8 mouse cellular contexts compared by ENCODE assay signal in the genomic region with DNA sequence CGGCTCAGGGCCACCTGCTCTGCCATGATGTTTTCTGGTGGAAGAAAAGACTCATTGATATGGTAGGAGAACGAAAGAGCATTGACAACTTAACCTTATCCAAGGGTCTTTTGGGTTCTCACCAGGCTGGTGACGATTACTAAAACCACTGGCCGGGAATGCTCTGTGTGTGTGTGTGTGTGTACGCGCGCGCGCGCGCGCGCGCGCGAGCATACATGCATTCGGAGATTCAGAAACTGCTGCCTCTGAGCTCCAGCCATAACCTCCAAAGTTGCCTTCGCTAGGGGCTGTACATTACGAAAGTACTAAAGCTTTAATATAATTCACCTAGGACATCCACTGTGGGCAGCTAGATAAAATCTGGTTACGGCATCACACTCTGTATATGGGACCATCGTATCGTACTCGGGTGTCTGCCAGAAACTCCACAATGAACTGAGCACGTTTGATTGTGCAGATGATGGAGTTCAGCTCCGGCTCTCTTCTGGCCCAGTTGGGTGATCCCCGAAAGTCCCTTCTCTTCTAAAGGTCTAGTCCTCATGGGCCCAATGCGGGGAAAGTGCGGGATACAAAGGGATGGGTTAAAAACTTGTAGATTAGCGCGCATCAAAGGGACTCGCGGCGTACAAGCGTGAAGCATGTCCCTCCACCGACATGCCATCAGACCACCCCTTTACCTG. TPM values are rescaled to one million over a fixed set of nuclear protein-coding genes. Genes with fewer than 3 reads are reported as not detected.
DNase-seq lines count a peak whose midpoint lies in the region; ATAC-seq and TF ChIP-seq lines count a peak whose summit lies in the region.

No protein-coding gene starts in this region.

- in situ Hi-C loops in CH12.LX (cut with MboI; ENCODE audit: low pct_ligation_motif_present, low pct_unique_long_range_greater_than_20kb, low sequenced_read_pairs) = no loop called here

- no peak for DNase-seq in kidney, postnatal 36 days
- no peak for DNase-seq in CH12.LX (ENCODE audit: extremely low read depth)
- DNase-seq in embryonic facial prominence, embryonic 11.5 days (ENCODE audit: low spot score) = peak; percentile 30
- DNase-seq in adrenal gland, adult 18-20 months (ENCODE audit: low spot score in 2 of 2) = no peak
- DNase-seq in frontal cortex, adult 2 months (ENCODE audit: extremely low spot score in 1 of 2, low spot score in 1 of 2) = no peak

- peak overlapping the region; percentile 65 for H3K4me2 ChIP-seq in kidney, embryonic 15.5 days
- H3K4me2 ChIP-seq in CH12.LX (ENCODE audit: insufficient read depth, low read depth, poor library complexity, severe bottlenecking) = peak overlapping the region; percentile 56
- H3K4me2 ChIP-seq in embryonic facial prominence, embryonic 11.5 days (ENCODE audit: low read depth, low read length) = peak overlapping the region; percentile 39
- peak overlapping the region; percentile 55 for H3K4me2 ChIP-seq in intestine, embryonic 16.5 days (ENCODE audit: low read depth, low read length)
- peak overlapping the region; percentile 60 for H3K4me2 ChIP-seq in neural tube, embryonic 12.5 days (replicated peaks)

- peak overlapping the region; percentile 31; the same call in 1 of the 2 replicates for H3K9ac ChIP-seq in kidney, embryonic 15.5 days
- peak overlapping the region; percentile 56; the same call in 1 of the 2 replicates for H3K9ac ChIP-seq in CH12.LX (ENCODE audit: insufficient read depth, low read depth)
- peak overlapping the region; percentile 53 for H3K9ac ChIP-seq in embryonic facial prominence, embryonic 11.5 days (replicated peaks; ENCODE audit: low read length)
- peak overlapping the region; percentile 65 for H3K9ac ChIP-seq in intestine, embryonic 16.5 days (ENCODE audit: low read depth, low read length)
- H3K9ac ChIP-seq in neural tube, embryonic 12.5 days = peak overlapping the region; percentile 40

- H3K36me3 ChIP-seq in kidney, embryonic 15.5 days = peaks cover 8% of the 10 kb centered on the region
- H3K36me3 ChIP-seq in CH12.LX (replicated peaks in 1 of 2; ENCODE audit: control insufficient read depth in 1 of 2, insufficient read depth in 1 of 2, low read length in 1 of 2) = peaks cover 10 to 49% of the 10 kb centered on the region in 2 experiments
- no peaks in the 10 kb centered on the region for H3K36me3 ChIP-seq in embryonic facial prominence, embryonic 11.5 days (replicated peaks; ENCODE audit: control insufficient read depth, insufficient read depth, low read depth, low read length)
- H3K36me3 ChIP-seq in intestine, embryonic 16.5 days (ENCODE audit: control insufficient read depth, insufficient read depth, low read length) = no peaks in the 10 kb centered on the region
- H3K36me3 ChIP-seq in neural tube, embryonic 12.5 days = peaks cover 3% of the 10 kb centered on the region; the same call in 1 of the 2 replicates

- TF ChIP-seq POLR2A in CH12.LX (IDR thresholded peaks at IDR 0.05; ENCODE audit: low read depth, low read length) = no peak

- TF ChIP-seq EP300 in CH12.LX (IDR thresholded peaks at IDR 0.05; ENCODE audit: low read length) = no peak

- ATAC-seq in kidney, embryonic 15.5 days (replicated peaks; ENCODE audit: low FRiP score) = peak; percentile 16
- ATAC-seq in embryonic facial prominence, embryonic 11.5 days (replicated peaks; ENCODE audit: insufficient number of reproducible peaks, low FRiP score, low TSS enrichment, low read depth) = peak; percentile 21; the same call in 1 of the 2 replicates
- peak; percentile 22 for ATAC-seq in intestine, embryonic 16.5 days
- ATAC-seq in neural tube, embryonic 12.5 days (ENCODE audit: low FRiP score, low read depth) = peak; percentile 45

- peak overlapping the region; percentile 92; the same call in 1 of the 2 replicates for H3K27ac ChIP-seq in kidney, embryonic 15.5 days
- no peak overlapping the region for H3K27ac ChIP-seq in CH12.LX (ENCODE audit: insufficient read depth, low read depth)
- no peak overlapping the region for H3K27ac ChIP-seq in embryonic facial prominence, embryonic 11.5 days (replicated peaks; ENCODE audit: low read depth, low read length)
- H3K27ac ChIP-seq in intestine, embryonic 16.5 days (ENCODE audit: low read length) = peak overlapping the region; percentile 89; the same call in 1 of the 2 replicates
- H3K27ac ChIP-seq in neural tube, embryonic 12.5 days = no peak overlapping the region

- no peaks in the 10 kb centered on the region for H3K27me3 ChIP-seq in kidney, embryonic 15.5 days
- no peaks in the 10 kb centered on the region for H3K27me3 ChIP-seq in CH12.LX (replicated peaks)
- no peaks in the 10 kb centered on the region for H3K27me3 ChIP-seq in embryonic facial prominence, embryonic 11.5 days (ENCODE audit: control insufficient read depth, insufficient read depth, low read length)
- no peaks in the 10 kb centered on the region for H3K27me3 ChIP-seq in intestine, embryonic 16.5 days (replicated peaks; ENCODE audit: control insufficient read depth, insufficient read depth, low read length)
- H3K27me3 ChIP-seq in neural tube, embryonic 12.5 days (replicated peaks) = no peaks in the 10 kb centered on the region

- TF ChIP-seq CTCF in CH12.LX (conservative IDR thresholded peaks at IDR 0.05 in 1 of 2, IDR thresholded peaks at IDR 0.05 in 1 of 2; ENCODE audit: low read depth in 2 of 2, low read length in 2 of 2) = no peak

- 30% methylated on average over 35 of the region's 35 CpGs for WGBS in kidney, embryonic 15.5 days
- WGBS in embryonic facial prominence, embryonic 11.5 days = 18% methylated on average over 35 of the region's 35 CpGs
- 11% methylated on average over 35 of the region's 35 CpGs for WGBS in intestine, embryonic 16.5 days
- 24% methylated on average over 35 of the region's 35 CpGs for WGBS in neural tube, embryonic 12.5 days

- TF ChIP-seq RAD21 in CH12.LX (IDR thresholded peaks at IDR 0.05; ENCODE audit: low read depth, low read length) = no peak

- H3K4me1 ChIP-seq in kidney, embryonic 15.5 days = 0 out of 2 replicates have a peak, but pooled peaks cover 5% of the 10 kb centered on the region
- peaks cover 0 to 52% of the 10 kb centered on the region in 2 experiments; a peak in 3 of 4 replicates for H3K4me1 ChIP-seq in CH12.LX (ENCODE audit: control insufficient read depth in 1 of 2, insufficient read depth in 2 of 2)
- H3K4me1 ChIP-seq in embryonic facial prominence, embryonic 11.5 days (ENCODE audit: control insufficient read depth, insufficient read depth, low read length) = no peaks in the 10 kb centered on the region
- H3K4me1 ChIP-seq in intestine, embryonic 16.5 days (ENCODE audit: control insufficient read depth, insufficient read depth, low read length) = no peaks in the 10 kb centered on the region
- H3K4me1 ChIP-seq in neural tube, embryonic 12.5 days = no peaks in the 10 kb centered on the region

- peak overlapping the region; percentile 59 for H3K4me3 ChIP-seq in kidney, embryonic 15.5 days (replicated peaks)
- peak overlapping the region; percentile 52 to 74 (median 66) for H3K4me3 ChIP-seq in CH12.LX (replicated peaks in 1 of 3; ENCODE audit: low read depth in 2 of 3, low read length in 2 of 3, poor library complexity in 1 of 3)
- peak overlapping the region; percentile 43 for H3K4me3 ChIP-seq in embryonic facial prominence, embryonic 11.5 days (ENCODE audit: low read depth, low read length)
- H3K4me3 ChIP-seq in intestine, embryonic 16.5 days (ENCODE audit: low read length) = peak overlapping the region; percentile 60
- peak overlapping the region; percentile 44 for H3K4me3 ChIP-seq in neural tube, embryonic 12.5 days

- dilution Hi-C loops in CH12.LX (cut with MboI; ENCODE audit: extremely low pct_ligation_motif_present, extremely low pct_unique_long_range_greater_than_20kb, low sequenced_read_pairs) = no loop called here

- H3K9me3 ChIP-seq in kidney, embryonic 15.5 days (replicated peaks) = no peaks in the 10 kb centered on the region
- no peaks in the 10 kb centered on the region for H3K9me3 ChIP-seq in CH12.LX (replicated peaks; ENCODE audit: low read length)
- no peaks in the 10 kb centered on the region for H3K9me3 ChIP-seq in embryonic facial prominence, embryonic 11.5 days (replicated peaks; ENCODE audit: control insufficient read depth, low read length)
- no peaks in the 10 kb centered on the region for H3K9me3 ChIP-seq in intestine, embryonic 16.5 days (ENCODE audit: control insufficient read depth, low read length)
- no peaks in the 10 kb centered on the region for H3K9me3 ChIP-seq in neural tube, embryonic 12.5 days

- H3K79me2 ChIP-seq in CH12.LX (replicated peaks; ENCODE audit: control insufficient read depth, extremely low read depth, insufficient read depth, poor library complexity, severe bottlenecking) = peaks cover 20% of the 10 kb centered on the region; the same call in 1 of the 2 replicates

RNA-seq across cellular contexts. Expression of a gene that starts 0.7 kb away (rescaled TPM):
- 45.7 and 49.2 TPM in 2 replicates for polyA plus RNA-seq in kidney, embryonic 15.5 days (2015; fragmentation: Nextera tagmentation; extraction: Ambion mirVana)
- total RNA-seq in CH12.LX (2012; rRNA removed) (35.9 and 41.0 TPM in 2 replicates), CH12.LX (2014; rRNA removed) (42.3 and 44.0 TPM in 2 replicates)
- polyA plus RNA-seq in CH12.LX (2012; ENCODE audit: insufficient read length, low read depth) = 61.8 and 70.5 TPM in 2 replicates
- 54.2 and 59.2 TPM in 2 replicates for polyA plus RNA-seq in embryonic facial prominence, embryonic 11.5 days (2014; fragmentation: Nextera tagmentation; extraction: Ambion mirVana)
- polyA plus RNA-seq in intestine, embryonic 16.5 days (2015; fragmentation: Nextera tagmentation; extraction: Ambion mirVana) = 41.3 and 46.1 TPM in 2 replicates
- 47.6 and 57.4 TPM in 2 replicates for polyA plus RNA-seq in neural tube, embryonic 12.5 days (2016; fragmentation: Nextera tagmentation; extraction: Ambion mirVana)
- total RNA-seq in adrenal gland, adult 18-20 months (2021) = 100 to 1,000 TPM; 195 to 261 TPM
- polyA plus RNA-seq in frontal cortex, adult 2 months (2012; rRNA removed) = 30.2 and 31.8 TPM in 2 replicates

RNA-seq across cellular contexts. Expression of a gene that starts 35.2 kb away (rescaled TPM):
- polyA plus RNA-seq in kidney, embryonic 15.5 days (2015; fragmentation: Nextera tagmentation; extraction: Ambion mirVana) = 19.9 and 21.0 TPM in 2 replicates
- total RNA-seq in CH12.LX (2012; rRNA removed) (37.9 and 40.6 TPM in 2 replicates), CH12.LX (2014; rRNA removed) (25.0 and 26.4 TPM in 2 replicates)
- polyA plus RNA-seq in CH12.LX (2012; ENCODE audit: insufficient read length, low read depth) = 20.5 and 28.3 TPM in 2 replicates
- 22.0 and 22.2 TPM in 2 replicates for polyA plus RNA-seq in embryonic facial prominence, embryonic 11.5 days (2014; fragmentation: Nextera tagmentation; extraction: Ambion mirVana)
- 20.8 and 21.6 TPM in 2 replicates for polyA plus RNA-seq in intestine, embryonic 16.5 days (2015; fragmentation: Nextera tagmentation; extraction: Ambion mirVana)
- polyA plus RNA-seq in neural tube, embryonic 12.5 days (2016; fragmentation: Nextera tagmentation; extraction: Ambion mirVana) = 19.9 and 21.2 TPM in 2 replicates
- 10 to 100 TPM; 56.8 to 63.6 TPM for total RNA-seq in adrenal gland, adult 18-20 months (2021)
- 20.5 and 21.4 TPM in 2 replicates for polyA plus RNA-seq in frontal cortex, adult 2 months (2012; rRNA removed)

RNA-seq across cellular contexts. Expression of a gene that starts 35.2 kb away (rescaled TPM):
- polyA plus RNA-seq in kidney, embryonic 15.5 days (2015; fragmentation: Nextera tagmentation; extraction: Ambion mirVana) = 38.9 and 40.2 TPM in 2 replicates
- total RNA-seq in CH12.LX (2012; rRNA removed) (8.7 and 12.5 TPM in 2 replicates), CH12.LX (2014; rRNA removed) (7.1 and 7.7 TPM in 2 replicates)
- polyA plus RNA-seq in CH12.LX (2012; ENCODE audit: insufficient read length, low read depth) = 8.3 and 12.3 TPM in 2 replicates
- 26.7 and 27.6 TPM in 2 replicates for polyA plus RNA-seq in embryonic facial prominence, embryonic 11.5 days (2014; fragmentation: Nextera tagmentation; extraction: Ambion mirVana)
- 30.6 and 34.6 TPM in 2 replicates for polyA plus RNA-seq in intestine, embryonic 16.5 days (2015; fragmentation: Nextera tagmentation; extraction: Ambion mirVana)
- polyA plus RNA-seq in neural tube, embryonic 12.5 days (2016; fragmentation: Nextera tagmentation; extraction: Ambion mirVana) = 27.3 and 31.5 TPM in 2 replicates
- total RNA-seq in adrenal gland, adult 18-20 months (2021) = 10 to 100 TPM; 26.7 to 27.1 TPM
- 33.8 and 33.9 TPM in 2 replicates for polyA plus RNA-seq in frontal cortex, adult 2 months (2012; rRNA removed)

RNA-seq across cellular contexts. Expression of a gene that starts 52.9 kb away (rescaled TPM):
- polyA plus RNA-seq in kidney, embryonic 15.5 days (2015; fragmentation: Nextera tagmentation; extraction: Ambion mirVana) = not detected in 2 replicates
- total RNA-seq in CH12.LX (2012; rRNA removed) (0.25 and 0.59 TPM in 2 replicates), CH12.LX (2014; rRNA removed) (not detected in 2 replicates)
- not detected in 2 replicates for polyA plus RNA-seq in CH12.LX (2012; ENCODE audit: insufficient read length, low read depth)
- not detected in 2 replicates for polyA plus RNA-seq in embryonic facial prominence, embryonic 11.5 days (2014; fragmentation: Nextera tagmentation; extraction: Ambion mirVana)
- polyA plus RNA-seq in intestine, embryonic 16.5 days (2015; fragmentation: Nextera tagmentation; extraction: Ambion mirVana) = not detected in 2 replicates
- not detected in 2 replicates for polyA plus RNA-seq in neural tube, embryonic 12.5 days (2016; fragmentation: Nextera tagmentation; extraction: Ambion mirVana)
- total RNA-seq in adrenal gland, adult 18-20 months (2021) = not detected
- polyA plus RNA-seq in frontal cortex, adult 2 months (2012; rRNA removed) = not detected in 2 replicates

RNA-seq across cellular contexts. Expression of a gene that starts 55.1 kb away (rescaled TPM):
- polyA plus RNA-seq in kidney, embryonic 15.5 days (2015; fragmentation: Nextera tagmentation; extraction: Ambion mirVana) = 19.7 and 22.1 TPM in 2 replicates
- total RNA-seq in CH12.LX (2012; rRNA removed) = 7.4 and 11.6 TPM in 2 replicates
- 14.1 and 14.7 TPM in 2 replicates for total RNA-seq in CH12.LX (2014; rRNA removed)
- polyA plus RNA-seq in CH12.LX (2012; ENCODE audit: insufficient read length, low read depth) = 11.2 and 12.0 TPM in 2 replicates
- polyA plus RNA-seq in embryonic facial prominence, embryonic 11.5 days (2014; fragmentation: Nextera tagmentation; extraction: Ambion mirVana) = 11.4 and 13.6 TPM in 2 replicates
- 16.9 and 17.6 TPM in 2 replicates for polyA plus RNA-seq in intestine, embryonic 16.5 days (2015; fragmentation: Nextera tagmentation; extraction: Ambion mirVana)
- 8.3 and 8.4 TPM in 2 replicates for polyA plus RNA-seq in neural tube, embryonic 12.5 days (2016; fragmentation: Nextera tagmentation; extraction: Ambion mirVana)
- total RNA-seq in adrenal gland, adult 18-20 months (2021) = 10 to 100 TPM; 19.0 to 20.5 TPM
- polyA plus RNA-seq in frontal cortex, adult 2 months (2012; rRNA removed) = 4.3 and 4.8 TPM in 2 replicates

Comparison
In these comparisons a context has a peak if more than half of its experiments do, and no peak if none do; other contexts are left out.
1. H3K27ac ChIP-seq: peak in kidney, embryonic 15.5 days (single experiment) and intestine, embryonic 16.5 days (single experiment); none in CH12.LX (single experiment), embryonic facial prominence, embryonic 11.5 days (single experiment) and neural tube, embryonic 12.5 days (single experiment).
2. Peak in every context shown above with its lines, with median percentiles within 50 percentile points of each other: ATAC-seq, H3K4me2 ChIP-seq, H3K4me3 ChIP-seq and H3K9ac ChIP-seq.